Mouse (Mus musculus) embryo, embryonic 11.5 days (tissue): ENCODE measurements around the gene Thop1.
A peak's percentile ranks its signal among the peaks of the same experiment; 100 is the strongest.

ENCODE experiments used
- DNase-seq: peaks from one replicate; pipeline ENCODE4 v3.0.0-alpha.2; 2012; ENCODE audit warnings: low read depth, low spot score

Thop1 gene

GRCm38 (mm10) chr10:81106113-81106721, 36.4 kb downstream of the Thop1 start:
- peak; percentile 74 for DNase-seq

- DNase-seq: no peak
Observed at GRCm38 (mm10) chr10:81112946-81113345, 43.1 kb downstream of the Thop1 start.

GRCm38 (mm10) chr10:81119625-81120024, 49.8 kb downstream of the Thop1 start:
- no peak for DNase-seq

GRCm38 (mm10) chr10:81120650-81121049, 50.8 kb downstream of the Thop1 start:
- no peak for DNase-seq

DNA sequence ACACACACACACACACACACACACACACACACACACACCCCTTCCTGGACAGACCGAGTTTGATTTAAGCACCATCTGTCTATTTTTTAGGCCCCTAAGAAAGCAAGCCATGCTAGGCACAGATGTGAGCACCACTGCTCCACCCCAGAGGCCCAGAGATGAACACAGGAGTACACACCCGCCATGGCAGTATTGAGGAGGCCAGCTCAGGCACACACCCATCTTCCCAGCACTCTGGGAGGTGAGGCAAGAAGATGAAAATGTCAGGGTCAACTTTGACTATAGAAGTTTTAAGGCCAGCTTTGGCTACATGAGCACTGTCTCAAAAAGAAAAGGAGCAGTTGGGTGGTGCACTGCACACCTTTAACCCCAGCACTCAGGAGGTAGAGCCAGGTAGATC, 53.1 kb downstream of the Thop1 start:
- DNase-seq: no peak

GRCm38 (mm10) chr10:81123500-81123899, 53.7 kb downstream of the Thop1 start:
- DNase-seq: no peak
